Mouse (Mus musculus) heart, postnatal 10 days (tissue): ENCODE data around the gene Hpcal1. TPM values are rescaled to one million over a fixed set of nuclear protein-coding genes. Genes with fewer than 3 reads are reported as not detected.

Source experiments
- DNase-seq, 2 experiments: peaks; one replicate each; pipeline ENCODE4 v3.0.0; 2021
- intact Hi-C: fragments of 180-260 bp; cut with DNase I; formaldehyde crosslinking; loops from one replicate; pipeline ENCODE4 v1.15.1; 2025
- total RNA-seq, 2 experiments: library from RNA; stranded (reverse); gene quantifications; 2 replicates each; pipeline ENCODE4 v1.2.3; 2021

Hpcal1 gene
- total RNA-seq, 2 experiments from 2014 or later, result 22.7 to 31.7 TPM

- DNase-seq, result no peak
- intact Hi-C loops, result no loop called here
These were observed 45.7 kb downstream of the Hpcal1 start for GRCm38 (mm10) chr12:17736396-17736795.

- no peak for DNase-seq
- intact Hi-C loops, result no loop called here
These were observed 46.4 kb downstream of the Hpcal1 start for GRCm38 (mm10) chr12:17736859-17737577.

- intact Hi-C loops, result no loop called here
- DNase-seq, result no peak
These were observed 47.2 kb downstream of the Hpcal1 start for GRCm38 (mm10) chr12:17737808-17738207.

GRCm38 (mm10) chr12:17738473-17738872 lies 47.8 kb downstream of the Hpcal1 start:
- intact Hi-C loops, result no loop called here
- DNase-seq, result no peak

- DNase-seq, result no peak
- intact Hi-C loops, result no loop called here
These were observed 49.6 kb downstream of the Hpcal1 start for GRCm38 (mm10) chr12:17740226-17740625.

GRCm38 (mm10) chr12:17741637-17742364 lies 51.1 kb downstream of the Hpcal1 start:
- intact Hi-C loops, result no loop called here
- peak; percentile 58 to 63 for DNase-seq

GRCm38 (mm10) chr12:17742571-17743321 lies 52.1 kb downstream of the Hpcal1 start:
- intact Hi-C loops, result no loop called here
- no peak for DNase-seq

- DNase-seq, result no peak
- intact Hi-C loops, result loop anchor here (5.0 kb wide), 1 partner anchor 53 kb away; the partner anchor contains the start of gene Hpcal1
These were observed 54.8 kb downstream of the Hpcal1 start for GRCm38 (mm10) chr12:17745431-17745830.

- DNase-seq, result peak; percentile 81 to 87
- intact Hi-C loops, result loop anchor here (5.0 kb wide), 1 partner anchor 54 kb away; the partner anchor contains the start of gene Hpcal1
These were observed 56.1 kb downstream of the Hpcal1 start for GRCm38 (mm10) chr12:17746725-17747124.

GRCm38 (mm10) chr12:17747191-17748154 lies 56.8 kb downstream of the Hpcal1 start:
- intact Hi-C loops, result loop anchor here (5.0 kb wide), 1 partner anchor 55 kb away; the partner anchor contains the start of gene Hpcal1
- no peak for DNase-seq

GRCm38 (mm10) chr12:17748155-17748529 lies 57.5 kb downstream of the Hpcal1 start:
- DNase-seq, result no peak
- intact Hi-C loops, result loop anchor here (5.0 kb wide), 1 partner anchor 56 kb away; the partner anchor contains the start of gene Hpcal1

- intact Hi-C loops, result loop anchor here (5.0 kb wide), 1 partner anchor 57 kb away; the partner anchor contains the start of gene Hpcal1
- no peak for DNase-seq
These were observed 59.1 kb downstream of the Hpcal1 start for GRCm38 (mm10) chr12:17749784-17750183.

GRCm38 (mm10) chr12:17750500-17750899 lies 59.8 kb downstream of the Hpcal1 start:
- peak; percentile 54 to 55 for DNase-seq
- intact Hi-C loops, result no loop called here

GRCm38 (mm10) chr12:17752828-17753227 lies 62.2 kb downstream of the Hpcal1 start:
- intact Hi-C loops, result no loop called here

GRCm38 (mm10) chr12:17754771-17755170 lies 64.1 kb downstream of the Hpcal1 start:
- DNase-seq, result no peak
- intact Hi-C loops, result no loop called here

More at GRCm38 (mm10) chr12:17752828-17753227, 62.2 kb downstream of the Hpcal1 start:
- DNase-seq, result no peak

GRCm38 (mm10) chr12:17756891-17757290 lies 66.2 kb downstream of the Hpcal1 start:
- intact Hi-C loops, result no loop called here

GRCm38 (mm10) chr12:17762286-17762933 lies 71.8 kb downstream of the Hpcal1 start:
- intact Hi-C loops, result no loop called here
- no peak for DNase-seq

More at GRCm38 (mm10) chr12:17756891-17757290, 66.2 kb downstream of the Hpcal1 start:
- no peak for DNase-seq

GRCm38 (mm10) chr12:17763054-17763453 lies 72.4 kb downstream of the Hpcal1 start:
- intact Hi-C loops, result no loop called here

GRCm38 (mm10) chr12:17764005-17764404 lies 73.3 kb downstream of the Hpcal1 start:
- DNase-seq, result no peak
- intact Hi-C loops, result no loop called here

More at GRCm38 (mm10) chr12:17763054-17763453, 72.4 kb downstream of the Hpcal1 start:
- no peak for DNase-seq
